Mouse (Mus musculus) thymus, adult 2 months (tissue): ENCODE results near the gene Dhrs13.

Experiments used
- CTCF ChIP-seq: fragments of 200-500 bp; IDR thresholded peaks from 2 replicates; pipeline ENCODE4 v1.5.1; 2012; ENCODE audit warnings: mild to moderate bottlenecking, control low read depth, low read length, moderate library complexity, borderline replicate concordance; ENCODE audit not compliant: control insufficient read depth, poor library complexity, insufficient read depth; ENCODE audit errors: extremely low read depth
- POLR2A ChIP-seq: fragments of 200-500 bp; IDR thresholded peaks from 2 replicates; pipeline ENCODE4 v1.6.1; 2012; ENCODE audit warnings: mild to moderate bottlenecking, low read length, control low read depth, moderate library complexity; ENCODE audit not compliant: control insufficient read depth, poor library complexity, insufficient read depth; ENCODE audit errors: extremely low read depth

- TF ChIP-seq CTCF (no peak), POLR2A (no peak)
Measured at GRCm38 (mm10) chr11:78030600-78030999, 1.5 kb upstream of the Dhrs13 start.
